Mouse (Mus musculus): Measurements from ENCODE around the gene Arhgef10l.
"Not testable (repeated sequence)": the region's sequence is repeated elsewhere in the genome, so short reads cannot be mapped to it uniquely, and the experiment has no call there.

The Arhgef10l gene

GRCm38 (mm10) chr4:140580866-140581265 lies 84.9 kb downstream of the Arhgef10l start:
- no peak for DNase-seq (ENCODE audit: inconsistent age in 2 of 2, low spot score in 1 of 2)

DNA sequence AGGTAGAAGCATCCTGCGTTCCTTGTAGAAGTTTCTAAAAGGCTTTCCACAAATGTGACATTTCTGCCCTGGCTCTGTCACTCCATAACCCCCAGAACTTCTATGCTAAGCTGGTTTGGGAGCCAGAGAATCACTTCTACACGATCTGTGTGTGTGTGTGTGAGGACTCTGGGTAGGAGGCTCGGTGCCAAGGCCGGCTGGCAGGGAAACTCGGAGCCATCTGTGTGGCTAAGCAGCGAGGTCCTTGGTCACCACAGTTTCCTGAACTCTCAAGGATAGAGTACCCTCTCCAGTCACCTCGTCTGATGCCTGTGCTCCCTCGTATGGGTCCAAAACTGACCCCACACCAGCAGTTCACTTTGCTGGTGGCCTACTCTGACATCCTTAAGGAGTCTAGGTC lies 86.2 kb downstream of the Arhgef10l start:
- DNase-seq (ENCODE audit: inconsistent age in 2 of 2, low spot score in 1 of 2) = no peak

DNA sequence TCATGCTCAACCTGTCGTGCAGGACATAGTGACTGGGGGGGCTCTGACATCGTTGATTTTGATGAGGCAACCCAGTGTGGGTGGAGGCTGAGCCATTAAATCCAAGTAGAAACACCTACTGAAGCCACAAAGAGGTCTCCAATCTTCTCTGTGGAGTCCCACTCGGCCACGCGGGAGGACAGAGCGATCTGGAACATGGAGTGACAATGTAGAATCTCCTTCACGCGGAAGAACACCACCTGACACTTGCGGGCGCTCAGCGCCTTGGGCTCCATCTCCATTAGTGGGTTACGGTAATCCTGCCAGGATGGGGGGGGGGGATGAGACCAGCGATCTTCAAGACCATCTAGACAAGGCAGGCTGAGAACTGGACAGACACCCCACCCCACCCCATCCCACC lies 86.7 kb downstream of the Arhgef10l start:
- DNase-seq (ENCODE audit: inconsistent age in 2 of 2, low spot score in 1 of 2) = no peak

GRCm38 (mm10) chr4:140576628-140577027 lies 89.2 kb downstream of the Arhgef10l start:
- DNase-seq (ENCODE audit: inconsistent age in 2 of 2, low spot score in 1 of 2) = no peak

DNA sequence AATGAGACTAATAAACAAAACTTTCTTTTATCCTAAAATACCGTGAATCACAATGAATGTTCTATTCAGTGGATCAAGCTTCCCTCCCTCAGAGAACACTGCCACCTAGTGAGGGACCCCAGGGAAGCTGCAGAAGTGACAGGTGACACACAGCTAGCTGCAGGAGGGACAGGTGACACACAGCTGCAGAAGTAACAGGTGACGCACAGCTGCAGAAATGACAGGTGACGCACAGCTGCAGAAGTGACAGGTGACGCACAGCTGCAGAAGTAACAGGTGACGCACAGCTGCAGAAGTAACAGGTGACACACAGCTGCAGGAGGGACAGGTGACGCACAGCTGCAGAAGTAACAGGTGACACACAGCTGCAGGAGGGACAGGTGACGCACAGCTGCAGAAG lies 90.9 kb downstream of the Arhgef10l start:
- not testable (repeated sequence) for DNase-seq (ENCODE audit: inconsistent age in 2 of 2, low spot score in 1 of 2)

GRCm38 (mm10) chr4:140572376-140572775 lies 93.4 kb downstream of the Arhgef10l start:
- peak in 1 of 2 experiments; percentile 19 for DNase-seq (ENCODE audit: inconsistent age in 2 of 2, low spot score in 1 of 2)

GRCm38 (mm10) chr4:140569394-140569793 lies 96.4 kb downstream of the Arhgef10l start:
- no peak for DNase-seq (ENCODE audit: inconsistent age in 2 of 2, low spot score in 1 of 2)

DNA sequence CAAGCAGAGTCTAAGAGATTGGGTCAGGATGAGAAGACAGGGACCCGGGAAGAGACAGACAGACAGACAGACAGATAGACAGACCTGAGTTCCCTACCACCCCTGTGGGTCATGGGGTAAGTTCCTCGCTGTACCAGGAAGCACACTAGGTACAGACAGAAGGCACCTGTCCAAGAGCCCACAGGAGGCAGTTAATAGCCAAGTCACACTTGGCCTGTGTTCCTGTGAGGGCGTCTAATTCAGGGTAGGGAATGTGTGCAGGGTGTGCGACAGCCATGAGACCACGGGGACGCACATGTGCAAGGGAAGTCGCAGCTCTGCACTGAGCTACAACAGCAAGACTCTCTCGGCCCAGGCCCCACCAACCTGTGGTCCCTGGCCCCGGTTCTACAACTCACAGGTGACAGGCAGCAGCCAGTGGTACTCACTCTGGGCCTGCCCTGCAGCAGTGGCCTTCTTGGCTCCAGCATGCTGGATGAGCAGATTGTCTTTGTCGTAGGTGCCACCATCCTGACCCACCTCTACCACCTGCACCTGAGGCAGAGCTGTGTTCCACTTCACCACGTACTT lies 97.8 kb downstream of the Arhgef10l start:
- no peak for DNase-seq (ENCODE audit: inconsistent age in 2 of 2, low spot score in 1 of 2)

- DNase-seq (ENCODE audit: inconsistent age in 2 of 2, low spot score in 1 of 2) = peak; percentile 24 to 44
These were observed 99.0 kb downstream of the Arhgef10l start for GRCm38 (mm10) chr4:140566785-140567184.

DNA sequence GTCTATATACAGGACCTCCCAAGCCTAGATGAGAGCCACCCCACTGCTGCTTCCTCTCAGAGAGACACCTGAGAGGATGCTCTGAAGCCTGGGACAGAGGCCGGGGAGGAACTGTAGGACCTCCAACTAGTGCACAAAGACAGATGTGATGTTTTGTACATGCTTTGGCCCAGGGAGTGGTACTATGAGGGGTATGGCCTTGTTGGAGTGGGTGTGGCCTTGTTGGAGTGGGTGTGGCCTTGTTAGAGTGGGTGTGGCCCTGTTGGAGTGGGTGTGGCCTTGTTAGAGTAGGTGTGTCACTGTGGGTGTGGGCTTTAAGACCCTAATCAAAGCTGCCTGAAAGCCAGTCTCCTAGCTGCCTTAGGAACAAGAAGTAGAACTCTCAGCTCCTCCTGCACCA lies 101.4 kb downstream of the Arhgef10l start:
- DNase-seq (ENCODE audit: inconsistent age in 2 of 2, low spot score in 1 of 2) = not testable (repeated sequence)

GRCm38 (mm10) chr4:140562461-140563178 lies 103.2 kb downstream of the Arhgef10l start:
- DNase-seq (ENCODE audit: inconsistent age in 2 of 2, low spot score in 1 of 2) = no peak

DNA sequence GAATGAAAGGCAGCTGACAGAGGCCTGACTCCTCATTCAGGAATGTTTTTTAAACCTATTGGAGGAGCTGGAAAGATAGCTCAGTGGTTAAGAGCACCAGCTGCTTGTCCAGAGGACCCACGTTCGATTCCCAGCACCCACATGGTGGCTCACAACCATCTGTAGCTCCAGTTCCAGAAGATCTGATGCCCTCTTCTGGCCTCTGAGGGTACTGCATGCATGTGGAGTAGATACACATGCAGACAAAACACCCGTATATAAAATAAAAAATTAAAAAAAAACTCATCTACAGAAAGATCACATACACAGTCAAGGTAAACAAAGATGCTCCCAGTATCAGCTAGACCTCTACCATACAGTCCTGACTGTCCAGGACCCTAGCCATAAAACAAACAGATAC lies 104.1 kb downstream of the Arhgef10l start:
- no peak for DNase-seq (ENCODE audit: inconsistent age in 2 of 2, low spot score in 1 of 2)

DNA sequence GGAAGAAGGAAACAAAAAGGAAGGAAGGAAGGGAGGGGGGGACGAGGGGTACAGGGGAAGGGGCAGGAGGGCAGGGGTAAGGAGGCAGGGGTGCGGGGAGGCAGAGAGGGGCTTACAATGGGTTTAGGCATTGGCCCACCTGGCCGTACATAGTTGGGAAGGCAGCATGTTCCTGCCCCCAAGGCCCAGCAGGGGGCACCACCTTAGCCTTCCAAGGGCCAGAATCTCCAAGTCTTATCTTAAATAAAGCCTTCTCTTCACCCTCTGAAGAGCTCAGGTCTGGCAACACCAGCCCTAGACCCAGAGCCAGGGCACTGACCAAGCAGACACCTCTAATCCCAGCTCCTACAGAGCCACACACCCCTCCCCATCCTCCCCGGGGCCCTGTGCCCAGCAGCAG lies 106.0 kb downstream of the Arhgef10l start:
- DNase-seq (ENCODE audit: inconsistent age in 2 of 2, low spot score in 1 of 2) = no peak

DNA sequence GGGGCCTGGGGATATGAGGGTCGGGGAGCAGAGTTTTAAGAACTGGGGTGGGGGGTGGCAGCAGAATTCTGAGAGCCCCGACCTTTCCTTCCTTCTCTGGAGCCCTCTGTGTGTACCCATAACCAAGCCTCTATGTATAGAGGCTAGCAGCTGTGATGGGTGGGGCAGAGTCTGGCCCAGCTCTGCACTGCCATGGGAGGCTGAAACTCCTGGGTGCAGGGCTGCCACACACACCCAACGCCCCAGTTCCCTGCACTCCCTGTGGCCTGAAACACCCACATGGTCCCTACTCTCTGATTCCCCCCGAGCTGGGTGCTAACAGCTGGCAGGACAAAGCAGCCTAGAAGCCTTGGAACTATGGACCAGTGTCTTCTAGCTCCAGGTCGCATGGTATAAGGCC lies 107.6 kb downstream of the Arhgef10l start:
- no peak for DNase-seq (ENCODE audit: inconsistent age in 2 of 2, low spot score in 1 of 2)

- no peak for DNase-seq (ENCODE audit: inconsistent age in 2 of 2, low spot score in 1 of 2)
These were observed 109.3 kb downstream of the Arhgef10l start for GRCm38 (mm10) chr4:140556561-140556960.

DNA sequence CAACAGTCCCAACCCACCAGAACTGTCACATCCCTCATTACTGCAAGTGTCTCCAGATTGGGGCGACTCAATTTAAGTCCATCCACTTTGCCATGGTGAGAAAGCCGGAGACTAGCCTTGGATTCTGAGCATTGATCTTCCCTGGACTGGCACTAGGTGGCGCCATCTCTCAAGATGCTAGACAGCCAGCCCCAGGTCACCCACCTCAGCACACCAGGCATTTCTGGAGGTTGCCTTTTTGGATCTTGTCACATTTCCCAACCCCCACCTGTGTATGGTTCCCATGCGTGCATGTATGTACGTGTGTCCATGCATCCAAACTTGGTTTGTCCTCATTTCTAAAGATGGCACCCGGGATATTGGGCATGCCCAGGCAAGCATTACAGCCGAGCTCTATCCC lies 110.5 kb downstream of the Arhgef10l start:
- DNase-seq (ENCODE audit: inconsistent age in 2 of 2, low spot score in 1 of 2) = peak; percentile 51 to 83

DNA sequence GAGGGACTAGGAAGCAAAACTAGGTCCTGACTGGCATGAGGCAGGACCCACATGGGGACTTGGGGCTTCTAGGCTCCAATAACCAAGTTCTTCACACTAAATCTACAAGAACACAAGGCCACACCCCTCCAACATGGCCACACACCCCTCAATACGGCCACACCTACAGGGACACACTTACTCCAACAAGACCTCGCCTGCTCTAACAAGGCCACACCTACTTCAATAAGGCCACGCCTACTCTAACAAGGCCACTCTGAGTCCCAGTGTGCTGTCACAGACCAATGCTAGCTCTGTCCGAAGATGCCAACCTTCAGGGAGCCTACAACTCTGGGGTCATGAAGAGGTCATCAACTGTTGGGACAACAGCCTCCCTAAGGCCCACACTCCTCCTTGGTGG lies 111.3 kb downstream of the Arhgef10l start:
- no peak for DNase-seq (ENCODE audit: inconsistent age in 2 of 2, low spot score in 1 of 2)

DNA sequence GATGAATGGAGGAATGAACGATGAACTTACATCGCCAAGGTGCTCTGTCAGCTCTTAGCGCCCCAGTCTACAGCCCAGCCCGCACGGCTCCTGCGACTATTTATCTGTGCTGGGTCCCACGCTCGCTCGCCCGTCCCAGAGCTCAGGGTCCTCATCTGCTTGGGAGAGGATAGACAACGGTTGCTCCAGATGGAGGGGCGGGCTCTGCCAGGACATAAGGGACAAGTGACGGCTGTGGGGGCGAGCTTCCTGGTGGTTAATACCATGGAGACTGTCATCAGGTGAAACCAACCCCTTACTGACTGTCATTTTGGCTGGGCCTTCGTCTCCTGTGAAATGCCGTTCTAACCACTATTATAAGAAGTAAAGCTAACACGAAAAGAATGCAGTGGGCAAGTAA lies 114.0 kb downstream of the Arhgef10l start:
- DNase-seq (ENCODE audit: inconsistent age in 2 of 2, low spot score in 1 of 2) = no peak

DNA sequence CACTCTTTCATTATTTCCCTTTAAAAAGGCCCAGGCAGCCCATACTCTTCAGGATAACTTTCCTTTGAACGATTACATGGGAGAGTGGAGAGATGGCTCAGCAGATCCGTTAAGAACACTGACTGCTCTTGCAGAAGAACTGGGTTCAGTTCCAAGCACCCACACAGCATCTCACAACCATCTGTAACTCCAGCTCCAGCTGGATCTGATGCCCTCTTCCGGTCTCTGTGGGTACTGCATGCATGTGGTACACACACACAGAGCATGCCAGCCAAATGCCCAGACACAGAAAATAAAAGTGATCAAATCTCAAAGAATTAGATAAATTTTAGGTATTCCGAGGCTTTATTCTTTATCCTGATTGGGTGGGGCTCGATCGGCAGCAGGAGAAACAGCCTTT lies 115.1 kb downstream of the Arhgef10l start:
- DNase-seq (ENCODE audit: inconsistent age in 2 of 2, low spot score in 1 of 2) = no peak

DNA sequence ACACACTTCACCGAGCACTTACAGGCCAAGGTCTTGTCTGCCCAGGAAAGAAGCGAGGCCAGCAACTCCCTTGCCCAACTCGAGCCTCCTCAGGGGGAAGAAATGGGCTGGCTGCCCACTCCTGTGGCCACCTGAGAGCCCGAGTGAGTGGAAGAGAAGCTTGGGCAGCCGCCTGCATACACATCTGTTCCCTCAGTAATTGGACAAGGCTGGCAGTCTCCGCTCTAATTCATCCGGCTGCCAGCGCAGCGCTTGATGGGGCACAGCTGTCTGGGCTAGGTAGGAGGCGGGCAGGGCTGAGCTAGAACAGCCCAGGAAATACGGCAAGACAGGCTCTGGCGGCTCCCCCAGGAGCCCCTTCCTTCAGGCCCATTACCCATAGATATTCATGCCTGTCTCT lies 115.8 kb downstream of the Arhgef10l start:
- peak in 1 of 2 experiments; percentile 48 for DNase-seq (ENCODE audit: inconsistent age in 2 of 2, low spot score in 1 of 2)

GRCm38 (mm10) chr4:140547488-140547887 lies 118.3 kb downstream of the Arhgef10l start:
- peak; percentile 47 to 83 for DNase-seq (ENCODE audit: inconsistent age in 2 of 2, low spot score in 1 of 2)

GRCm38 (mm10) chr4:140539125-140539524 lies 126.7 kb downstream of the Arhgef10l start:
- peak; percentile 41 to 77 for DNase-seq (ENCODE audit: inconsistent age in 2 of 2, low spot score in 1 of 2)

GRCm38 (mm10) chr4:140537561-140538021 lies 128.2 kb downstream of the Arhgef10l start:
- DNase-seq (ENCODE audit: inconsistent age in 2 of 2, low spot score in 1 of 2) = no peak
